Mouse (Mus musculus) kidney, adult 2 months (tissue): Measurements from ENCODE around the gene Ccdc115.

Source experiments
- CTCF ChIP-seq: fragments of 200-500 bp; conservative IDR thresholded peaks from 2 replicates; pipeline ENCODE4 v1.5.1; 2011; ENCODE audit warnings: low read depth, mild to moderate bottlenecking, control low read depth, low read length, moderate library complexity, mixed read lengths; ENCODE audit not compliant: insufficient read depth, insufficient read length
- POLR2A ChIP-seq: fragments of 200-500 bp; IDR thresholded peaks from one replicate; pipeline ENCODE4 v1.6.1; 2011; ENCODE audit warnings: low read depth, low read length, control low read depth

GRCm38 (mm10) chr1:34468051-34468450 lies 28.6 kb upstream of the Ccdc115 start:
- no peak for TF ChIP-seq CTCF
- TF ChIP-seq POLR2A: no peak
